Mouse (Mus musculus) CH12.LX (cell line): ENCODE data around the gene Kif15.

Experiments
- CTCF ChIP-seq, 2 experiments: IDR thresholded peaks in 1 of 2; conservative IDR thresholded peaks in 1 of 2; 2 replicates each; pipeline ENCODE4 v1.5.1; 2011 to 2012; ENCODE audit warnings: low read depth in 2 of 2, low read length in 2 of 2, improper control_type of control experiment in 1 of 2, inconsistent platforms in 1 of 2, mild to moderate bottlenecking in 1 of 2, moderate library complexity in 1 of 2
- ELF1 ChIP-seq: IDR thresholded peaks from 2 replicates; pipeline ENCODE4 v1.6.1; 2014; ENCODE audit warnings: low read depth, mild to moderate bottlenecking, inconsistent platforms, low read length, improper control_type of control experiment
- IRF4 ChIP-seq: IDR thresholded peaks from 2 replicates; pipeline ENCODE4 v1.6.1; 2014; ENCODE audit warnings: low read depth, mild to moderate bottlenecking, inconsistent platforms, low read length, improper control_type of control experiment
- POLR2A ChIP-seq: IDR thresholded peaks from 2 replicates; pipeline ENCODE4 v1.6.1; 2011; ENCODE audit warnings: low read depth, mild to moderate bottlenecking, improper control_type of control experiment, low read length
- ZNF384 ChIP-seq: IDR thresholded peaks from 2 replicates; pipeline ENCODE4 v1.6.1; 2012; ENCODE audit warnings: low read depth, low read length, improper control_type of control experiment, inconsistent platforms

DNA sequence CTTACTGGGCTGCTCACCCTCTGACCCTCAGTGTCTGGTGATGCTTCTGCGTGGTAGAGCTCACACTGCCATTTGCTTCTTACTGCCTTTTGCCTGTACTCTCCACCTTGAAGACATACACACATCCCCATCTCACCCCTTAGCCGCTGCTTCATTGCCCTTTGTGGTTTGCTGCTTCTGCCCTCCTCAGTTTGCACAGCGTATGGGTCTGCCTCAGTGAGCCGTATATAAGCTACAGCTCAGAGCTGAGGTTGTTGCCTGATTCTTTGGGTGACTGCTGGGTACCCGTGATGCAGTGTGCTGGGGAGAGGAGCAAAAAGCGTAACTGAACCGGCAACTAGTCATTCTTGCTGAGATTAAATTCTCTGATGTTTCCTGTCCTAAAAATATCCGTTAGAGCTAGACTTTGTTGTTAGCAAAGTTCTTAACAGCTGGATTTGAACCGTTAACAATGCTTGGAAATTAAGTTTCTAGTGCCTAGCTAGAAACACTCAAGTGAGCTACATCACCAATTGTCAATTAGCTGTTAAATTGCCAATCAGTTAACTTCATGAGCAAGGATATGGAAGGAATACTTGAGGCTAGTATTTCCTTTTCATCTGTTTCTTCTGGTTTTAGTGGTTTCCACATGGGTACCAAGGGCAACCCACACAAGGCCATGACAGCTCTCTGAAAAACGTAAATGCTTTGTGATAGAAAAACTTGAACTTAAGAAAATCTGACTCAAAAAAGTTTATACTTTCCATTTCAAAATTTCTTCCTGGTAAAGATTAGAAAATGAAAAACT is 47.8 kb downstream of the Kif15 start:
- TF ChIP-seq POLR2A (no peak), CTCF (conservative IDR thresholded peaks at IDR 0.05 in 1 of 2, IDR thresholded peaks at IDR 0.05 in 1 of 2; ENCODE audit: low read depth in 2 of 2, low read length in 2 of 2) (no peak), ZNF384 (no peak), IRF4 (no peak), ELF1 (no peak)
